Mouse (Mus musculus) embryonic fibroblast, embryonic 13.5 days (primary cell): ENCODE measurements around the gene Entpd2.

Experiments
- CTCF ChIP-seq: IDR thresholded peaks from 2 replicates; pipeline ENCODE4 v1.5.1; 2011; ENCODE audit warnings: mild to moderate bottlenecking, control low read depth, low read length, moderate library complexity, borderline replicate concordance; ENCODE audit not compliant: insufficient read depth
- POLR2A ChIP-seq: IDR thresholded peaks from 2 replicates; pipeline ENCODE4 v1.6.1; 2011; ENCODE audit warnings: low read depth, mild to moderate bottlenecking, control low read depth, low read length, moderate library complexity

GRCm38 (mm10) chr2:25371764-25372643, 23.7 kb upstream of the Entpd2 start, which contains the start of gene Sapcd2:
- TF ChIP-seq CTCF (no peak), POLR2A (peak; percentile 77)
